Comparison of ENCODE assay signal across 13 mouse cellular contexts in genomic region chr2:121003586-121003985, GRCm38 (mm10). TPM values are rescaled to one million over a fixed set of nuclear protein-coding genes. Genes with fewer than 3 reads are reported as not detected.
DNase-seq lines count a peak whose midpoint lies in the region; ATAC-seq and TF ChIP-seq lines count a peak whose summit lies in the region.
"Had no signal": no experiment of that assay in that cellular context is flagged by ENCODE, and none has a peak within 500 bp of the region (broad histone marks: within the 10 kb centered on the region; RNA-seq: fewer than 3 reads in every experiment).

No protein-coding gene starts in this region.

- H3K36me3 ChIP-seq in heart, embryonic 12.5 days = no peaks in the 10 kb centered on the region
- no peaks in the 10 kb centered on the region for H3K36me3 ChIP-seq in ES-Bruce4 (ENCODE audit: control insufficient read depth, insufficient read depth, low read length, poor library complexity, severe bottlenecking)
- H3K36me3 ChIP-seq: forebrain, embryonic 10.5 days; hindbrain, embryonic 10.5 days had no signal

- H3K27me3 ChIP-seq in heart, embryonic 12.5 days (replicated peaks) = no peaks in the 10 kb centered on the region
- no peaks in the 10 kb centered on the region for H3K27me3 ChIP-seq in ES-Bruce4 (ENCODE audit: control insufficient read depth, insufficient read depth, low read length, poor library complexity, severe bottlenecking)

- H3K4me1 ChIP-seq in heart, embryonic 12.5 days (replicated peaks) = no peaks in the 10 kb centered on the region
- H3K4me1 ChIP-seq in ES-Bruce4 (ENCODE audit: control insufficient read depth, insufficient read depth, low read length) = no peaks in the 10 kb centered on the region
- no peaks in the 10 kb centered on the region for H3K4me1 ChIP-seq in cortical plate, adult 2 months (ENCODE audit: control insufficient read depth, insufficient read depth, low read length)

- H3K9ac ChIP-seq in heart, embryonic 12.5 days = no peak overlapping the region
- no peak overlapping the region for H3K9ac ChIP-seq in ES-Bruce4 (ENCODE audit: low read depth, poor library complexity, severe bottlenecking)

- no peaks in the 10 kb centered on the region for H3K9me3 ChIP-seq in heart, embryonic 12.5 days (replicated peaks)
- no peaks in the 10 kb centered on the region for H3K9me3 ChIP-seq in ES-Bruce4 (replicated peaks; ENCODE audit: control insufficient read depth, insufficient read depth, low read length, poor library complexity, severe bottlenecking)
- H3K9me3 ChIP-seq: forebrain, embryonic 10.5 days; hindbrain, embryonic 10.5 days had no signal

- 62% methylated on average over 2 of the region's 2 CpGs for WGBS in heart, embryonic 12.5 days

- peak; percentile 58 for DNase-seq in heart, adult 11 months
- peak; percentile 10 for DNase-seq in lung, postnatal 36 days
- DNase-seq in lung, postnatal 14 days = no peak
- DNase-seq in ovary, postnatal 10 days (ENCODE audit: low spot score) = no peak
- no peak for DNase-seq in gastrocnemius, postnatal 36 days
- DNase-seq: kidney, postnatal 14 days had no signal

- TF ChIP-seq CTCF in ES-Bruce4 (IDR thresholded peaks at IDR 0.05; ENCODE audit: low read depth, low read length) = peak; percentile 37
- peak; percentile 20; the same call in 1 of the 2 replicates for TF ChIP-seq CTCF in cortical plate, adult 2 months (IDR thresholded peaks at IDR 0.05; ENCODE audit: extremely low read depth, insufficient read depth, low read length)

- no peak overlapping the region for H3K27ac ChIP-seq in heart, embryonic 12.5 days (ENCODE audit: poor library complexity, severe bottlenecking)
- no peak overlapping the region for H3K27ac ChIP-seq in ES-Bruce4 (ENCODE audit: insufficient read depth, low read length)
- no peak overlapping the region for H3K27ac ChIP-seq in cortical plate, adult 2 months (ENCODE audit: insufficient read depth, low read length)
- H3K27ac ChIP-seq: forebrain, embryonic 10.5 days; hindbrain, embryonic 10.5 days had no signal

- no peak for ATAC-seq in heart, embryonic 12.5 days (ENCODE audit: insufficient number of reproducible peaks, low FRiP score)
- ATAC-seq: activated CD4-positive, CD25-positive, alpha-beta regulatory T cell, adult 4 months had no signal

- TF ChIP-seq EP300 in ES-Bruce4 (IDR thresholded peaks at IDR 0.05; ENCODE audit: insufficient read depth, low read depth, low read length) = no peak

- no peak overlapping the region for H3K4me2 ChIP-seq in heart, embryonic 12.5 days

- no peak overlapping the region for H3K4me3 ChIP-seq in heart, embryonic 12.5 days
- no peak overlapping the region for H3K4me3 ChIP-seq in ES-Bruce4 (ENCODE audit: low read depth, low read length)
- H3K4me3 ChIP-seq in cortical plate, adult 2 months (ENCODE audit: insufficient read depth, low read length) = no peak overlapping the region
- H3K4me3 ChIP-seq: forebrain, embryonic 10.5 days; hindbrain, embryonic 10.5 days had no signal

- intact Hi-C loops in gastrocnemius, postnatal 36 days (cut with DNase I) = no loop called here

- TF ChIP-seq POLR2A in ES-Bruce4 (IDR thresholded peaks at IDR 0.05; ENCODE audit: insufficient read depth, low read length) = no peak
- no peak for TF ChIP-seq POLR2A in cortical plate, adult 2 months (IDR thresholded peaks at IDR 0.05; ENCODE audit: extremely low read depth, insufficient read depth, low read length)

RNA-seq across cellular contexts. Expression of gene Ccndbp1, which starts 4.6 kb away (rescaled TPM):
- 38.1 and 38.5 TPM in 2 replicates for polyA plus RNA-seq in heart, embryonic 12.5 days (2016; fragmentation: Nextera tagmentation; extraction: Ambion mirVana)
- 30.9 and 33.9 TPM in 2 replicates for polyA plus RNA-seq in ES-Bruce4 (2011; ENCODE audit: insufficient read depth, insufficient read length, low read depth, missing spikeins)
- 77.8 and 79.9 TPM in 2 replicates for polyA plus RNA-seq in cortical plate, adult 2 months (2012; rRNA removed)
- total RNA-seq in gastrocnemius, postnatal 36 days (2021) = 10 to 100 TPM; 16.5 to 19.3 TPM

RNA-seq across cellular contexts. Expression of gene Tmem62, which starts 26.8 kb away (rescaled TPM):
- 2.0 and 2.8 TPM in 2 replicates for polyA plus RNA-seq in heart, embryonic 12.5 days (2016; fragmentation: Nextera tagmentation; extraction: Ambion mirVana)
- polyA plus RNA-seq in ES-Bruce4 (2011; ENCODE audit: insufficient read depth, insufficient read length, low read depth, missing spikeins) = 4.0 and 9.5 TPM in 2 replicates
- 29.2 and 29.4 TPM in 2 replicates for polyA plus RNA-seq in cortical plate, adult 2 months (2012; rRNA removed)
- total RNA-seq in gastrocnemius, postnatal 36 days (2021) = 1 to 10 TPM; 2.4 to 4.1 TPM

RNA-seq across cellular contexts. Expression of gene Ubr1, which starts 33.1 kb away (rescaled TPM):
- 19.6 and 20.9 TPM in 2 replicates for polyA plus RNA-seq in heart, embryonic 12.5 days (2016; fragmentation: Nextera tagmentation; extraction: Ambion mirVana)
- polyA plus RNA-seq in ES-Bruce4 (2011; ENCODE audit: insufficient read depth, insufficient read length, low read depth, missing spikeins) = 29.5 and 30.6 TPM in 2 replicates
- polyA plus RNA-seq in cortical plate, adult 2 months (2012; rRNA removed) = 16.2 and 16.5 TPM in 2 replicates
- 10 to 100 TPM; 20.1 to 26.0 TPM for total RNA-seq in gastrocnemius, postnatal 36 days (2021)

RNA-seq across cellular contexts. Expression of gene Epb42, which starts 33.3 kb away (rescaled TPM):
- 17.9 and 18.2 TPM in 2 replicates for polyA plus RNA-seq in heart, embryonic 12.5 days (2016; fragmentation: Nextera tagmentation; extraction: Ambion mirVana)
- not detected in 2 replicates for polyA plus RNA-seq in ES-Bruce4 (2011; ENCODE audit: insufficient read depth, insufficient read length, low read depth, missing spikeins)
- polyA plus RNA-seq in cortical plate, adult 2 months (2012; rRNA removed) = not detected in 2 replicates
- not detected for total RNA-seq in gastrocnemius, postnatal 36 days (2021)
- total RNA-seq: left cerebral cortex, postnatal 10 days had no signal

Comparison
In these comparisons a context has a peak if more than half of its experiments do, and no peak if none do; other contexts are left out.
1. DNase-seq: peak in heart, adult 11 months (single experiment) and lung, postnatal 36 days (single experiment); none in lung, postnatal 14 days (single experiment), ovary, postnatal 10 days (single experiment) and gastrocnemius, postnatal 36 days (0 of 2).